Mouse (Mus musculus): Measurements from ENCODE around the gene Mybpc1. TPM values are rescaled to one million over a fixed set of nuclear protein-coding genes. Genes with fewer than 3 reads are reported as not detected.

The Mybpc1 gene
- 0.09 and 0.18 TPM in 2 replicates for polyA plus RNA-seq (2014; fragmentation: Nextera tagmentation; extraction: Ambion mirVana)

- H3K36me3 ChIP-seq (ENCODE audit: insufficient read depth), result no peaks in the 10 kb centered on the region
- WGBS, result 17% methylated on average over 16 of the region's 16 CpGs
- peak; percentile 16 for DNase-seq
- H3K4me3 ChIP-seq (ENCODE audit: low read depth, low read length), result no peak within 1 kb of the TSS
- H3K27ac ChIP-seq (ENCODE audit: low read depth), result no peak within 1 kb of the TSS
- no peaks in the 10 kb centered on the region for H3K9me3 ChIP-seq (ENCODE audit: low read depth, low read length)
- ATAC-seq (ENCODE audit: insufficient read depth), result no peak
- no peak for TF ChIP-seq CTCF (IDR thresholded peaks at IDR 0.05; ENCODE audit: low read depth)
- no peak within 1 kb of the TSS for H3K9ac ChIP-seq
- no peak within 1 kb of the TSS for H3K4me2 ChIP-seq
- H3K4me1 ChIP-seq (ENCODE audit: insufficient read depth), result no peaks in the 10 kb centered on the region
- H3K27me3 ChIP-seq (ENCODE audit: insufficient read depth, low read length), result no peaks in the 10 kb centered on the region
These were observed at the start of gene Mybpc1 for GRCm38 (mm10) chr10:88604943-88605342. TSS of gene Mybpc1 (minus strand) at chr10:88605152.

GRCm38 (mm10) chr10:88645448-88645847, 40.5 kb upstream of the Mybpc1 start:
- H3K4me1 ChIP-seq (ENCODE audit: insufficient read depth), result no peaks in the 10 kb centered on the region
- no peak overlapping the region for H3K9ac ChIP-seq
- no peak overlapping the region for H3K4me2 ChIP-seq
- 46% methylated on average over 5 of the region's 5 CpGs for WGBS
- DNase-seq (no peak), ATAC-seq (ENCODE audit: insufficient read depth) (no peak)
- H3K36me3 ChIP-seq (ENCODE audit: insufficient read depth), result no peaks in the 10 kb centered on the region
- 0 out of 2 replicates have a peak, but pooled peaks cover 3% of the 10 kb centered on the region for H3K9me3 ChIP-seq (ENCODE audit: low read depth, low read length)
- H3K27ac ChIP-seq (ENCODE audit: low read depth), result no peak overlapping the region
- H3K4me3 ChIP-seq (ENCODE audit: low read depth, low read length), result no peak overlapping the region
- no peaks in the 10 kb centered on the region for H3K27me3 ChIP-seq (ENCODE audit: insufficient read depth, low read length)
- TF ChIP-seq CTCF (IDR thresholded peaks at IDR 0.05; ENCODE audit: low read depth), result no peak

GRCm38 (mm10) chr10:88631330-88631953, 26.5 kb upstream of the Mybpc1 start:
- Histone ChIP-seq H3K9me3 (ENCODE audit: low read depth, low read length) (no peaks in the 10 kb centered on the region), H3K4me3 (ENCODE audit: low read depth, low read length) (no peak overlapping the region), H3K27me3 (ENCODE audit: insufficient read depth, low read length) (no peaks in the 10 kb centered on the region), H3K4me1 (ENCODE audit: insufficient read depth) (no peaks in the 10 kb centered on the region), H3K4me2 (no peak overlapping the region), H3K27ac (ENCODE audit: low read depth) (no peak overlapping the region), H3K9ac (no peak overlapping the region), H3K36me3 (ENCODE audit: insufficient read depth) (no peaks in the 10 kb centered on the region)
- no peak for TF ChIP-seq CTCF (IDR thresholded peaks at IDR 0.05; ENCODE audit: low read depth)
- DNase-seq (no peak), ATAC-seq (ENCODE audit: insufficient read depth) (no peak)
- WGBS, result 68% methylated on average over 10 of the region's 10 CpGs

- TF ChIP-seq CTCF (IDR thresholded peaks at IDR 0.05; ENCODE audit: low read depth), result no peak
- no peak overlapping the region for H3K4me3 ChIP-seq (ENCODE audit: low read depth, low read length)
- no peaks in the 10 kb centered on the region for H3K9me3 ChIP-seq (ENCODE audit: low read depth, low read length)
- no peak overlapping the region for H3K4me2 ChIP-seq
- H3K27me3 ChIP-seq (ENCODE audit: insufficient read depth, low read length), result no peaks in the 10 kb centered on the region
- H3K27ac ChIP-seq (ENCODE audit: low read depth), result no peak overlapping the region
- WGBS, result 82% methylated on average over 2 of the region's 2 CpGs
- H3K36me3 ChIP-seq (ENCODE audit: insufficient read depth), result no peaks in the 10 kb centered on the region
- no peak for ATAC-seq (ENCODE audit: insufficient read depth)
- H3K9ac ChIP-seq, result no peak overlapping the region
- no peak for DNase-seq
- H3K4me1 ChIP-seq (ENCODE audit: insufficient read depth), result no peaks in the 10 kb centered on the region
These were observed 25.8 kb upstream of the Mybpc1 start for GRCm38 (mm10) chr10:88630663-88631329.

GRCm38 (mm10) chr10:88627052-88627451, 22.1 kb upstream of the Mybpc1 start:
- Histone ChIP-seq H3K36me3 (ENCODE audit: insufficient read depth) (no peaks in the 10 kb centered on the region), H3K4me3 (ENCODE audit: low read depth, low read length) (no peak overlapping the region), H3K9ac (no peak overlapping the region), H3K4me1 (ENCODE audit: insufficient read depth) (no peaks in the 10 kb centered on the region), H3K27me3 (ENCODE audit: insufficient read depth, low read length) (no peaks in the 10 kb centered on the region), H3K4me2 (no peak overlapping the region), H3K27ac (ENCODE audit: low read depth) (no peak overlapping the region), H3K9me3 (ENCODE audit: low read depth, low read length) (no peaks in the 10 kb centered on the region)
- no peak for TF ChIP-seq CTCF (IDR thresholded peaks at IDR 0.05; ENCODE audit: low read depth)
- DNase-seq (no peak), ATAC-seq (ENCODE audit: insufficient read depth) (no peak)
- 75% methylated on average over 4 of the region's 4 CpGs for WGBS

- no peak overlapping the region for H3K4me2 ChIP-seq
- ATAC-seq (ENCODE audit: insufficient read depth) (no peak), DNase-seq (no peak)
- H3K27me3 ChIP-seq (ENCODE audit: insufficient read depth, low read length), result no peaks in the 10 kb centered on the region
- 74% methylated on average over 3 of the region's 3 CpGs for WGBS
- H3K9ac ChIP-seq, result no peak overlapping the region
- H3K4me1 ChIP-seq (ENCODE audit: insufficient read depth), result no peaks in the 10 kb centered on the region
- no peaks in the 10 kb centered on the region for H3K9me3 ChIP-seq (ENCODE audit: low read depth, low read length)
- TF ChIP-seq CTCF (IDR thresholded peaks at IDR 0.05; ENCODE audit: low read depth), result no peak
- no peak overlapping the region for H3K4me3 ChIP-seq (ENCODE audit: low read depth, low read length)
- no peak overlapping the region for H3K27ac ChIP-seq (ENCODE audit: low read depth)
- no peaks in the 10 kb centered on the region for H3K36me3 ChIP-seq (ENCODE audit: insufficient read depth)
These were observed 21.2 kb upstream of the Mybpc1 start for GRCm38 (mm10) chr10:88626176-88626575.

- no peak overlapping the region for H3K4me3 ChIP-seq (ENCODE audit: low read depth, low read length)
- WGBS, result 79% methylated on average over 11 of the region's 11 CpGs
- no peaks in the 10 kb centered on the region for H3K27me3 ChIP-seq (ENCODE audit: insufficient read depth, low read length)
- no peak overlapping the region for H3K27ac ChIP-seq (ENCODE audit: low read depth)
- no peak overlapping the region for H3K4me2 ChIP-seq
- H3K36me3 ChIP-seq (ENCODE audit: insufficient read depth), result no peaks in the 10 kb centered on the region
- ATAC-seq (ENCODE audit: insufficient read depth) (no peak), DNase-seq (no peak)
- no peaks in the 10 kb centered on the region for H3K4me1 ChIP-seq (ENCODE audit: insufficient read depth)
- H3K9me3 ChIP-seq (ENCODE audit: low read depth, low read length), result no peaks in the 10 kb centered on the region
- no peak overlapping the region for H3K9ac ChIP-seq
- no peak for TF ChIP-seq CTCF (IDR thresholded peaks at IDR 0.05; ENCODE audit: low read depth)
These were observed 19.3 kb upstream of the Mybpc1 start for GRCm38 (mm10) chr10:88624300-88624699.

All from lung, embryonic 14.5 days (tissue).